Mouse (Mus musculus) gastrocnemius, postnatal 14 days (tissue): ENCODE data around the gene Bcr. TPM values are rescaled to one million over a fixed set of nuclear protein-coding genes. Genes with fewer than 3 reads are reported as not detected.
"Not testable (repeated sequence)": the region's sequence is repeated elsewhere in the genome, so short reads cannot be mapped to it uniquely, and the experiment has no call there.

Experiments used
- DNase-seq: peaks from one replicate; pipeline ENCODE4 v3.0.0; 2021; ENCODE audit warnings: mixed read lengths
- intact Hi-C: fragments of 180-260 bp; cut with DNase I; formaldehyde crosslinking; loops from one replicate; pipeline ENCODE4 v1.15.1; 2025; ENCODE audit warnings: low total_unique reads
- long read RNA-seq, 2 experiments: library from polyadenylated mRNA; stranded (forward); transcript quantifications; one replicate each; pipeline ENCODE4 v2.0.0; 2021
- total RNA-seq, 2 experiments: library from RNA; stranded (reverse); gene quantifications; 2 replicates each; pipeline ENCODE4 v1.2.3; 2021

Gene Bcr
- 1 to 10 TPM; 4.7 to 5.3 TPM for total RNA-seq
- long read RNA-seq, experiment 1, result 0 reads
- long read RNA-seq, experiment 2, partial matches to known transcripts, result 0 of 1 reads
- long read RNA-seq, experiment 2, other reads (novel, unspliced or antisense), result 1 of 1 reads

DNA sequence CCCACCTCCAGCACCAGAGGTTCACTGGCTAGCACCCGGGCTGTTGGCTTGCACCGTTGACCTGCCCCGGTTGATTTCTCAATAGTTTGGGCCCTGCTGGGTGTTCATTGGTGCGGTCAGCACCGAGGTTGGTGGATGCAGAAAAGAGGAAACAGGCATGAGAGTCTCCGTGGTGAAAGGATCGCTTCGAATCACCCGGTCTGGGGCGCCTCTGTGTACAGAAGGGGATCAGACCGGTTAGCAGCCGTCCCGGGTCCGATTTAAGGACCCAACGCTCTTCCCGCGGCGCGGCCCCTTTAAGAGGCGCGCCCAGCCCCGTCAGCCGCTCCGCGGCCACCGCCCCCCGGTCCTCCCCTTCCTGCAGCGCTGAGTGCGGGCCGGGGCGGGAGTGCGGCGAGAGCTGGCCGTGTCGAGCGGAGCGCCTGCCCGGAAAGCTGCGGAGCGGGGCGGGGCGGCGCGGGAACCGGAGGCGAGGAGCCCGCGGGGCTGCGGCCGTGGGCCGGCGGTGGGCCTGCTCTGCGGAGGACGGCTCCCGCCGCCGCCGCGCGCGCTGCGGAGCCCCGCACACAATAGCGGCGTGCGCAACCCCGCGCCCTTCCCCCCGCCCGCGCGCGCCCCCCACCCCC is at the start of gene Bcr:
Gene Bcr, plus strand, starts transcription at position 376 of the 626 bp plus-strand sequence.
- peak; percentile 81 for DNase-seq
- intact Hi-C loops, result loop anchor here (2.0 to 5.0 kb wide), 2 partner anchors 47 to 90 kb away; no protein-coding TSS in a partner anchor

DNA sequence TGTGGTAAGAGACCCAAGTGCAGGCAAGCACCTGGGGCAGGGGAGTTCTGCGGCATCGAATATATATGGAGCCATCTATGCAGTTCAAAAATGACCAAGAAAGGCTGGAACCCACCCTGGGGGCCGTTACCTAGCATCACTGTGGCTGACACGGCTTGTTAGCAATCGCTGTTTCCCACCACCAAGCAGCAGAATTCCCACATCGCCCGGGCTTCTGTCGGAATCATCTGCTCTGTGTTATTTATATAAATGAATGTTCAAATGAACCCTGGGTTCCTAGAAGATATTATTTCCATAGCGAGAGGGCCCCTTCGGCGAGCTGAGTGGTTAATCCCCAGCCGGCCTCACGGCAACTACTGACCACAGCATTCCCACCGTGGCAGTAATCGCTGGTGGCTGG is 49.7 kb upstream of the Bcr start:
- intact Hi-C loops, result no loop called here
- DNase-seq, result no peak

DNA sequence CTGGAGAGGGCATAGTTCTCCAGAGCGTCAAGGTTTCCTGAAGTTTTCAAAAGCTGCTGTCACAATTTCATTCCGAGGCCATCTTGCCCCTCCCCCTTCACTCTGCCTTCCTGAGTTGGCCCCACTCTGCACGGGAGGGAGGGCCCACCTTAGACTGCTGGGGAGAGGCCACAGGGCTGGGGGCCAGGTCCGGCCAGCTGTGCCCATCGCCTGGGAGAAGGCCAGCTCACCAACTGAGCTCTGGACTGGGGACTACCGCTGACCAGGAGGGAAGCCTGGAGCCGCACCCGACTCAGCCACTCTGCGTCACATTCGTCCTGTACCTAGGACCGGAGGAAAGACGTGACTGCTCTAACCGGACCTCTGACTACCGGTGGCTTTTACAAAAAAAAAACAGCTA is 44.9 kb upstream of the Bcr start:
- DNase-seq, result no peak
- intact Hi-C loops, result no loop called here

DNA sequence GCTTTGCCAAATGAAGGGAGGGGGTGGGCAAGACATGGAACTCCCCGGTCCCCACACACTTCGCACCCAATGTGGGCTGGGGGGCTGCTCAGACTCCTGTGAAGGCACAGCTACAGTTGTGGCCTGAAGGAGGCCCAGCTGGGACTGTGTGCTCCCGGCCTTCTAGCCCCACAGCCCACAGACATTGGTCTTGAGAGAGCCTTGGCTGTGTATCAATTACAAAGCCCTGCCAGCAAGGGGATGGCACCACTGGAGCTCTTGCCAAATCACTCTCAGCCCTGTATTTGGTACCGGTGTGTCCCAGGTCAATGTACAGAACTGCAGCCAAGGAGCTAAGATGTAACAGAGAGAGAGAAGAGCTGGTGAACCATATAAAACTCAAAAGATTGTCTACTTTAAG is 43.9 kb upstream of the Bcr start:
- intact Hi-C loops, result no loop called here
- no peak for DNase-seq

DNA sequence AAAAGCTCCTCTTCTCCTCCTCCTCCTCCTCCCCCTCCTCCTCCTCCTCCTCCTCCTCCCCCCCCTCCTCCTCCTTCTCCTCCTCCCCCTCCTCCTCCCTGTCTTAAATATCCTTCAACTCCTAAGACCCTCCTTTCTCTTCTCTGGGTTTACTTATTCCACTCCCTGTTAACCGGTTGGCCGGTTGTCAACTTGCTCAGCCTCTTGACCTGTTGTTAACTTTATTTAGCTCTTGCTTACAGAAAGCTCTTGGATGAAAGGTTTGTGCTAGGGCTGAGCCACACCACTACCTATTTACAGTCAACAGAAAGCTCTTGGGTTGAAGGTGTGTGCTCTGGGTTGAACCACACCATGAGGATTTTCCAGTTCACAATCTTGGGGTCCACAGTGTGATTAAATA is 40.1 kb upstream of the Bcr start:
- intact Hi-C loops, result loop anchor here (2.0 kb wide), 1 partner anchor 87 kb away; no protein-coding TSS in a partner anchor
- no peak for DNase-seq

DNA sequence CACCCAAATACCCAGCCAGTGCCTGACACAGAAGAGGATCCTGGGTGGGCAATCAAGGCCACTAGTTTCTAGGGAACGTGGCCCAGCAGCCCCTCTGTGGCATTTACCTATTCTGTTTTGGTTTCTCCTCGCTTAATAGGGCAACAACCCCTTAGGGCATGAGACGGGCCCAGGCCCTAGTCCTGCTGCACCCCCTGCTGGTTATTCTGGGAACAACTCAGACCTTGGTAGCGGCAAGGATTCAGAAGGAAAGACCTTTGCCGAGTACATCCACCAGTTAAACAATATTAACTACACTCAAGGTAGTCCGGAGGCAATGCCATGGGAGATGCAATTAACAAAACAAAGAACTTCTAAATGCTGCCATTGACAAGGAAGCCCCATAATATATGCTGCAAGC is 39.3 kb upstream of the Bcr start:
- intact Hi-C loops, result loop anchor here (2.0 kb wide), 1 partner anchor 88 kb away; no protein-coding TSS in a partner anchor

DNA sequence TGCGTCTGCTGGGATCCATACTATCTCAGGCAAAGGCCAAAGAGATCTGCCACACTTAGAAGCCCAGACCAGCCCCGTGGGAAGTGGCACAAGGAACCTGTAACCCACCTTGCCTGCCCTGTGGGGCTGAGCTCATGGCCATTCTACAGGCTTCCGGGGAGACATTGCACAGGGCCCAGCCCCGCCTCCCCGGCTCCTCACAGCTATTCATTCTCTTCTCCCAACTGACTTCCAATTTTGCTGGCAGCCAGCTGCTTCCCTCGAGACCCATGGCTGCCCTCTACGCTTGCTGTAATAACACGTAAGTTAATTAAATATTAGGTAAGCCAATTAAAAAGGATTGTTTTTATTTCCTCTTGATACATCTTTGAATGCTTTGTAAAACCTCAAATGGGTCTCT is 33.9 kb upstream of the Bcr start:
- intact Hi-C loops, result no loop called here
- no peak for DNase-seq

More for the DNA sequence above, 39.3 kb upstream of the Bcr start:
- DNase-seq, result peak; percentile 61

DNA sequence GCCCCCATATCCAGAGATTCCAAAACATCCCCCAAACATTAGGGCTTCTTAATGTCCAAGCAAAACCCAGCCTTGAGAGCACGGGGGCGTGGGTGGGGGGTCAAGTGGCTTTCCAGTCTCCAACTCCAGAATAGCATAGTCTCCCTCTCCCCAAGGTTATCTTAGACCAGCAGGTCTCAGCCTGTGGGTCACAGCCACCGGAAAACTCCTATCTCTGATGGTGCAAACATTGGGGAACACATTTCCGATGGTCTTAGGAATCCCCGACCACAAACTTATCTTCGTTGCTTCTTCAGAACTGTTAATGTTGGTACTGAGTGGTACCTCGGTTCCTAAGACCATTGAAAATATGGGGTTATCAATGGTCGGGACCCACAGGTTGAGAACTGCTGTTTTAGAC is 31.6 kb upstream of the Bcr start:
- DNase-seq, result no peak
- intact Hi-C loops, result no loop called here

DNA sequence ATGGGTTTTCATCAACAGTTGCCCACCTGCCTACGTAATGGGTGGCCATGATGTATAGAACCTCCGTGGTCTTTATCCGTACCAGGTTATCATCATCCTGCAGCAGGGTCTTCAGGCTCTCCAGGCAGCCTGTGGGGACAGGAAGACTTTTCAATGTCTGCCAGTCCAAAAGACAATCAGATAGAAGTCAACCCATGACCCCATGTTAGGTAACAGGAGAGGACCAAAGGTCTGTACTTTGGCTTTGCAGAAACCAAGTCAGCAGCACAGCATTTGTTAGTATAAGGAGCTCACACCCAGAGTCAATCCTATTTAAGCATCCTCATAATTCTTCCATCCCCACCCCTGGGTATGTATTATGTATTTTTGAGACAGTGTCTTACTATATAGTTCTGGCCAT is 30.7 kb upstream of the Bcr start:
- intact Hi-C loops, result no loop called here
- no peak for DNase-seq

DNA sequence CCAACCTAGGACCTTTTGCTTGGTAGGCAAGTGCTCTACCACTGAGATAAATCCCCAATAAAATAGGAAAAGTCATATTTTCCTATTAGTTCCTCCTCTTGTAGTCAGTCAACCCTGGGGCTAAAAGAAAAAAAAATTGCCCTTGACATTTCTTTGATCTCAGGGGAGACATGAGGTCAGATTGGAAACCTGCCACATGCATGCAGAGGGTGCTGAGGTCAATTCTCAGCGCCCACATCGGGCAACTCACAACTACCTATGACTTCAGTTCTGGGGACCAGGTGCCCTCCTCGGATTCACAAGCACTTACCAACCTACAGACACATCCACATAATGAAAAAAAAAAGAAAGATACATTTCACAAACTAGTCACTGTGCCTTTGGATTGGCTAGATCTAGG is 30.2 kb upstream of the Bcr start:
- intact Hi-C loops, result no loop called here
- DNase-seq, result no peak

DNA sequence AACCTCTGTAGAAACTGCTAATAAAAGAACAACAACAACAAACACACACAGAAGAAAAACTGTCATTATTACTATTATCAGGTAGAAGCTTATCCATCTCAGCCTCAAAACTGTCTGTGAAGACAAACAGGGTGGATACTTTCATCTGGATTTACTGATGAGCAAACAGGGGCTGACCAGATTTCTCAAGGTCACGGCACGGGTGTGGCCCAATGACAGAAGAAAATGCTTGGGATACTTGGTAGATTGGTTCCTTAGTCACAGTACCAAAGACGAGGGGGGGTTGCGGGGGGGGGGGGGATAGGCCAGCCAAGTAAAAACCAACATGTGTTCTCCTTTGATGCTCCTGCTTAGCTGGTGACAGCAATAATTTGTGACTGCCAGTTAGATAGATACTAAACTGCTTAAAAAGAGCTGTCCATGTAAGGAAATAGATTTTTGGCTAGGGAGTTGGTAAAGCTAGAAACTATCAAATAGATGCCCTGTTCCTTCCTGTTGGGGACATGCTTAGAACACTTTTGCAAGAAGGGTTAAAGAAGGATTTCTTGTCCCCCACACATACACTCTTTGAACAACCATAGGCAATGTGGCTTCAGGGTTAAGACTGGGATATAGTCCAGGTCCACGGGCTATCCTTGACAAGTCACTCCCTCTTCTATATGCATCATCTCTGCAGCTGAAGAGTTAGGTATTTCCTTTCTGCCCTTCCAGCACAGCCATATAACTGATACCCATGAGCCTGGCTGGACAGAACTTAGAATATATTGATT is 28.9 kb upstream of the Bcr start:
- no peak for DNase-seq
- intact Hi-C loops, result no loop called here

DNA sequence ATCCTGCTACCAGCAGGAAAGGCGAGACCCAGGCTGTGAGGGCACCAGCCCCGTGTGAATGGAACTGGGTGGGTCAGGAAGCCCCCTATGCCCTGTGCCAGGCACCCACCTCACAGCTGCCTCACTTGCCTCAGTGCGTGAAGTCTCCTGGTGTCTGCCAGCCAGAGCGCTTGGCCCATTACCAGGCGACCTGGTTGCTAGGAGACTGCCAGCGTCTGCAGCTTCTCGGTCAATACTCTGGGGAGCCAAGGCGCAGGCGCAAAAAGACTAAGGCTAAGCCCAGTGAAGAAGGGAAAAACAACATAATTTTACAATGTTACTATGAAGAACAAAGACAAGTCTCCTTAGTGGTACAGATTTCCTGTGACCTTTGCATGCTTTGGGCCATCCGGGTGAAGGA is 28.0 kb upstream of the Bcr start, which contains the start of gene Rsph14:
Gene Rsph14, minus strand, starts transcription at position 192 of the 400 bp plus-strand sequence.
- peak; percentile 79 for DNase-seq
- intact Hi-C loops, result no loop called here

DNA sequence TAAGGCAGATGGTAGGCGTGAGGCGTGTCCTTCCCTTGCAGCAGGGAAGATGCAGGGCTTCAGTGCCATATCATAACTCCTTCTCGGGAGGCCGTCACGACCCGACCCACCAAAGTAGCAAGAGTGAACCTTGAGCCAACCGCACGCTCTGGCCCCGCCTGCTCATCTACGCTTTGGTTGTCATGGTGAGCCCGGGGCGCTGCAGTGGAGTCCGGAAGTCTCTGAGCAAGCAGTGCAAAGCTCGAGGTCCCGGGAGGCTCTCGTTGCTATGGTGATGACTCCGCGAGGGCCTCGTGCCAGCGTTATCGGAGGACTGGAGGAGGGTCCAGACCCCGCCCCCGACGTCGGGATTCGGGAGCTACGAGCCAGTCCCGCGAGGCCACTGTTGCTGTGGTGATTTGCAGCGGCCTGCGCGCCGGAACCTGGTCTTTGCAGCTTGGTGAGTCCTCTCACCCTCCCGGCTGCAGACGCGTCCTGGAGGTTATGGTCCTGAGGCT is 23.5 kb upstream of the Bcr start, which contains the start of gene Rab36:
Gene Rab36, plus strand, starts transcription at position 176 of the 497 bp plus-strand sequence.
- peak; percentile 93 for DNase-seq

DNA sequence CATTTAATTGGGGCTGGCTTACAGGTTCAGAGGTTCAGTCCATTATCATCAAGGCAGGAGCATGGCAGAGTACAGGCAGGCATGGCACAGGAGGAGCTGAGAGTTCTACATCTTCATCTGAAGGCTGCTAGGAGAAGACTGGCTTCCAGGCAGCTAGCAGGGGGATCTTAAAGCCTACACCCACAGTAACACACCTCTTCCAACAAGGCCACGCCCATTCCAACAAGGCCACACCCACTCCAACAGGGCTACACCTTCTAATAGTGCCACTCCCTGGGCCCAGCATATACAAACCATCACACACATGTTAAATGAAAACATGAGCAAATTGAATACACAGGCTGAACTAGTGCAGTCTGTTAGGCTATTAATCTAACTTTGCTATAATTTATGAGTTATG is 18.3 kb upstream of the Bcr start:
- DNase-seq, intact Hi-C loops: not testable (repeated sequence)

More for the DNA sequence above, 23.5 kb upstream of the Bcr start, which contains the start of gene Rab36:
- intact Hi-C loops, result no loop called here

DNA sequence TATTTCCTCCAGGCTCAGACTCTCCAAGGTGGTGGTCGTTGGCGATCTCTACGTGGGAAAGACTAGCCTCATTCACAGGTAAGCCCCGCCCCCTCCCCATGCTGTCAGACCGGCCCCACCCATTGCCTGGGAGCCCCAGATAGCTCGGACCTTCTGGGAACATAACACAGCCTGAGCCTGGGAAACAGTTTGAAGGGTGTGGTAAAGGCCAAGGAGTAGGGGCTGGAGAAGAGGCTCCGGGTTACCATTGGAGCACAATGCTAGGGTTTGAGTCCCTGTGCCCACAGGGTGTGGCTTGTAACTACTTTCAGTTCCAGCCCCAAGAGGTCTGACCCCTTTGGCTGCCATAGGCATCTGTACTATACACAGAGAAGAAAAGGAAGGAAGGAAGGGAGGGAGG is 15.9 kb upstream of the Bcr start:
- intact Hi-C loops, result no loop called here
- no peak for DNase-seq

DNA sequence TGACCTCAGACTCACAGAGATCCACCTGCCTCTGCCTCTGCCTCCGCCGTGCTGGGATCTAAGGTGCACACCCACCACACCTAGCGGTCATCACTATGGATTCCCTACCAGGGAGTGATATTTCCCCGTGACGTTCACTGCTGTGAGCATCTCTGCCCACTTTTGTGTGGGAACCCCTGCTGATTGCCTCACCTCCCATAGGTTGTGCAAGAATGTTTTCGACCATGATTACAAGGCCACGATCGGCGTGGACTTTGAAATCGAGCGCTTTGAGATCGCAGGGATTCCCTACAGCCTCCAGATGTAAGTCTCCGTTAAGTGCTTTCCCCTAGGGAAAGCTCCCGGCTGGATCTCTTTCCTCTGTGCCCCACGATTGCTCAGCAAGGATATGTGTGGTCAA is 14.6 kb upstream of the Bcr start:
- intact Hi-C loops, result no loop called here
- no peak for DNase-seq

DNA sequence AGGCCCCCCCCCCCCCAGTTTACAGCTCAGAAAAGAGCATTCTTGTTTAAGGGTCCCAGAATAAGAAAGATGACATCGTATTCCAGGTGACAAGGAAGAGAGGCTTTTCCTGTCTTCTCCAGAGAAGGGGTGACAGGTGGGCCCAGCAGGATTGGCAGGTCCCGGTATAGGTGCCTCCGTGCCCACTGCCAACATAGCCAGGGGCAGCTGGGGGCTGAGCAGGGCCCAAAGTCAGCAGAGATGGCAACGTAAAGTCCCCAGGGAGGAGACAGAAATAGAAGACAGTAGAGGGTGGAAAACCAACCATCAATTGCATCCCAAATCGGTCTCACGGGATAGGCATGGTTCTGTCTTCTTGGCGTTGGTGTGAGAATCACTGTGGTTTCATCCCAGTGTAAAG is 11.7 kb upstream of the Bcr start:
- DNase-seq, result no peak
- intact Hi-C loops, result no loop called here

DNA sequence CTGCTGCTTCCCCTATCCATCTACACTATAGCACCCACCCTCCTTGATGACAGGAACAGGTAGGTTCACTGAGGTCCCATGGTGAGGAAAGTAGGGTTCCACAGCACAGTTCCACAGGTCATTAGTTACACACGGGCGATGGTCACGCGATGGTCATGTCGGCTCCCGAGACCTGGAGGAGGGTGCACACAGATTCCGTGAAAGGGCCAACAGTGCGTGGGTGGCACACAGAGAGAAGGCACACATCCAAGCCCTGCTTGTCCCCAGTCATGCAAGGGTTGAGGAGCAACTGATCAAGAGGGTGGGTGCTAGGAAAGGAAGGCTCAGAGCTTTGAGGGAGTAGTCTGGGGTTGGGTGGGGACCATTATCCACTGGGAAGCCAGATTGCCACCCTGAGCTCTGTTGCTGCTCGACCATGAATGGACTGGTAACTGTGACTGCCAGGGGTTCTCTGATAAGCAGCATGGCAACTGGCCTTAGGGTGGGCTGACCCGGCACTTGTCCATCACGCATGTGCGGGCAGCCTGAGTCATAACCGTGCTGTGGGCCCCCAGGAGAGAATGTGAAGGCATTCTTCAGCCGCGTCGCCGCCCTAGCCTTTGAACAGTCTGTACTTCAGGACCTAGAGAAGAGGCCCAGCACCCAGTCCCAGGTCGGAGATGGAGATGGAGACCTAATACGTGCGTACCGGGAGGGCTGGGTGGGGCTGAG is 8.9 kb upstream of the Bcr start:
- DNase-seq, result no peak
- intact Hi-C loops, result loop anchor here (2.0 kb wide), 1 partner anchor 73 kb away; no protein-coding TSS in a partner anchor

DNA sequence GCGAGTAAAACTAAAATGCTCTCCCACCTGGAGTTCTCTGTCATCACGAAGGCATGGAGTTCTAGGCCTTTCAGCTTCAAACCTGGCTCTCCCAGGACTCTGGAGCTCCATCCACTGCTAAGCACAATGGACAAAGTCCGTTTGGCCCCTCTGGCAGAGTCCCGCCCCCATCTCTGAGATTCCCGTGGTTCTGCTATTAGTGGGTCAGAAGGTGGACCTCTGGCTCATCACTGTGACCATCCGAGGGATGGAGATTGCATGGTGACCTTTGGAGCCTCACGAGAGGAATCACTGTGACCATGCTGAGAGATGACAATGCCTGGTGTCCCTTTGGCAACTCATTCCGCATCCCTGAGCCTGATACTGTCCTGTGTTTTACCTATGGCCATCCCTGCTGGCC is 7.5 kb upstream of the Bcr start:
- no peak for DNase-seq
- intact Hi-C loops, result no loop called here

DNA sequence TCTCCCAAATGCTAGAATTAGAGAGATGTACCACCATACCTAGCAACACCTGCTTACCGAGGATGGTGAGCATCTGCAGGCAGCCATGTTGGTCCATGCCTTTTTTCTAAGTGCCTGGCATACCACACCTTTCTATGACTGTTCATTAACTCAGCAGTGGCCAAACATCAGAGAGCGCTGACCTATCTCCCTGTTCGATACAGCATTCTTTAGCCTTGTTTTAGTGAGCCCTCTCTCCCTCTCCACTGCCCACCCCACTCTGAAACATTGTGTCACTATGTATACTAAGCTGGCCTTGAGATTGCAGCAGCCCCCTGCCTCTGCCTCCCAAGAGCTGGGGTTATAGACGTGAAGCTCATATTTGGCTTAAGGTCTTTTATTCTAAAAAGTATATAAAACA is 6.7 kb upstream of the Bcr start:
- intact Hi-C loops, result no loop called here
- DNase-seq, result no peak
